Mouse (Mus musculus) kidney, adult 2 months (tissue): ENCODE measurements around the gene Ift43.

Experiments
- CTCF ChIP-seq: fragments of 200-500 bp; conservative IDR thresholded peaks from 2 replicates; pipeline ENCODE4 v1.5.1; 2011; ENCODE audit warnings: low read depth, mild to moderate bottlenecking, control low read depth, low read length, moderate library complexity, mixed read lengths; ENCODE audit not compliant: insufficient read depth, insufficient read length
- POLR2A ChIP-seq: fragments of 200-500 bp; IDR thresholded peaks from one replicate; pipeline ENCODE4 v1.6.1; 2011; ENCODE audit warnings: low read depth, low read length, control low read depth

GRCm38 (mm10) chr12:86057516-86057915 is 24.8 kb upstream of the Ift43 start:
- TF ChIP-seq CTCF (no peak), POLR2A (no peak)
